Mouse (Mus musculus) gastrocnemius, adult 18-20 months (tissue): ENCODE data around the gene Fkbp9. TPM values are rescaled to one million over a fixed set of nuclear protein-coding genes. Genes with fewer than 3 reads are reported as not detected.
"Not testable (repeated sequence)": the region's sequence is repeated elsewhere in the genome, so short reads cannot be mapped to it uniquely, and the experiment has no call there.

Source experiments
- DNase-seq: peaks from one replicate; pipeline ENCODE4 v3.0.0; 2021; ENCODE audit warnings: low spot score
- total RNA-seq, 2 experiments: library from RNA; stranded (reverse); gene quantifications; 2 replicates each; pipeline ENCODE4 v1.2.3; 2021

Gene Fkbp9
- total RNA-seq, 2 experiments from 2014 or later, result 53.9 to 54.6 TPM

- DNase-seq, result no peak
Measured at GRCm38 (mm10) chr6:56837166-56837565, 5.3 kb downstream of the Fkbp9 start.

GRCm38 (mm10) chr6:56837621-56838020, 5.8 kb downstream of the Fkbp9 start:
- peak; percentile 4 for DNase-seq

- DNase-seq, result no peak
Measured at GRCm38 (mm10) chr6:56843229-56843628, 11.4 kb downstream of the Fkbp9 start.

- no peak for DNase-seq
Measured at GRCm38 (mm10) chr6:56844365-56844764, 12.5 kb downstream of the Fkbp9 start.

GRCm38 (mm10) chr6:56848974-56849373, 17.1 kb downstream of the Fkbp9 start:
- no peak for DNase-seq

- no peak for DNase-seq
Measured at GRCm38 (mm10) chr6:56850315-56850714, 18.5 kb downstream of the Fkbp9 start.

GRCm38 (mm10) chr6:56854803-56855202, 22.9 kb downstream of the Fkbp9 start:
- no peak for DNase-seq

- no peak for DNase-seq
Measured at GRCm38 (mm10) chr6:56856748-56857147, 24.9 kb downstream of the Fkbp9 start.

- no peak for DNase-seq
Measured at GRCm38 (mm10) chr6:56860205-56860848, 28.5 kb downstream of the Fkbp9 start.

GRCm38 (mm10) chr6:56866899-56867298, 35.0 kb downstream of the Fkbp9 start:
- not testable (repeated sequence) for DNase-seq

- DNase-seq, result no peak
Measured at GRCm38 (mm10) chr6:56868565-56868964, 36.7 kb downstream of the Fkbp9 start.

- DNase-seq, result no peak
Measured at GRCm38 (mm10) chr6:56870027-56870426, 38.2 kb downstream of the Fkbp9 start.

- no peak for DNase-seq
Measured at GRCm38 (mm10) chr6:56876870-56877269, 45.0 kb downstream of the Fkbp9 start.

- no peak for DNase-seq
Measured at GRCm38 (mm10) chr6:56877985-56878384, 46.1 kb downstream of the Fkbp9 start.

- no peak for DNase-seq
Measured at GRCm38 (mm10) chr6:56879352-56879955, 47.6 kb downstream of the Fkbp9 start.

GRCm38 (mm10) chr6:56888561-56888960, 56.7 kb downstream of the Fkbp9 start:
- peak; percentile 72 for DNase-seq

GRCm38 (mm10) chr6:56890762-56891161, 58.9 kb downstream of the Fkbp9 start:
- no peak for DNase-seq

GRCm38 (mm10) chr6:56899601-56900000, 67.7 kb downstream of the Fkbp9 start:
- DNase-seq, result peak; percentile 66

GRCm38 (mm10) chr6:56901336-56901735, 69.5 kb downstream of the Fkbp9 start:
- no peak for DNase-seq

GRCm38 (mm10) chr6:56901824-56902386, 70.0 kb downstream of the Fkbp9 start:
- peak; percentile 81 for DNase-seq

- no peak for DNase-seq
Measured at GRCm38 (mm10) chr6:56902606-56903520, 71.0 kb downstream of the Fkbp9 start.

GRCm38 (mm10) chr6:56903831-56904230, 72.0 kb downstream of the Fkbp9 start:
- DNase-seq, result no peak
